Mouse (Mus musculus) hindbrain, postnatal 0 days (tissue): Measurements from ENCODE around the gene Desi1. TPM values are rescaled to one million over a fixed set of nuclear protein-coding genes. Genes with fewer than 3 reads are reported as not detected.

ENCODE experiments used
- ATAC-seq: fragments of 200-750 bp; cut with Nextera tagmentation; 2 replicates; pipeline ENCODE4 v1.8.0; 2017; ENCODE audit warnings: mild to moderate bottlenecking, moderate TSS enrichment, moderate library complexity
- DNase-seq: peaks from one replicate; pipeline ENCODE4 v3.0.0-alpha.2; 2015; ENCODE audit warnings: low spot score
- H3K27ac ChIP-seq: fragments of 300-500 bp; sonication (generic); 2 replicates; pipeline ENCODE4 v1.5.1; 2014; ENCODE audit warnings: mild to moderate bottlenecking
- H3K27me3 ChIP-seq: fragments of 300-500 bp; sonication (generic); 2 replicates; pipeline ENCODE4 v1.6.1; 2014; ENCODE audit warnings: low read length, mixed read lengths; ENCODE audit not compliant: insufficient read depth
- H3K36me3 ChIP-seq: fragments of 300-500 bp; sonication (generic); 2 replicates; pipeline ENCODE4 v1.6.1; 2014; ENCODE audit warnings: low read length, mixed read lengths; ENCODE audit not compliant: insufficient read depth
- H3K4me1 ChIP-seq: fragments of 300-500 bp; sonication (generic); 2 replicates; pipeline ENCODE4 v1.6.1; 2014; ENCODE audit warnings: antibody characterized with exemption, low read length, mixed read lengths; ENCODE audit not compliant: insufficient read depth
- H3K4me2 ChIP-seq: fragments of 300-500 bp; sonication (generic); 2 replicates; pipeline ENCODE4 v1.6.1; 2014; ENCODE audit warnings: low read depth, mild to moderate bottlenecking, low read length, moderate library complexity, mixed read lengths
- H3K4me3 ChIP-seq: fragments of 300-500 bp; sonication (generic); 2 replicates; pipeline ENCODE4 v1.5.1; 2014; ENCODE audit warnings: low read length
- H3K9ac ChIP-seq: fragments of 300-500 bp; sonication (generic); replicated peaks from 2 replicates; pipeline ENCODE4 v1.6.1; 2014; ENCODE audit warnings: mild to moderate bottlenecking, low read length, moderate library complexity, mixed read lengths
- H3K9me3 ChIP-seq: fragments of 300-500 bp; sonication (generic); 2 replicates; pipeline ENCODE4 v1.6.1; 2016; ENCODE audit warnings: low read length, mixed read lengths
- CTCF ChIP-seq: IDR thresholded peaks from 2 replicates; pipeline ENCODE4 v1.5.1; 2016; ENCODE audit warnings: antibody characterized with exemption, control low read depth, low read depth
- WGBS: fragments of 180-500 bp; shearing (Covaris S2); extraction: QIAGEN DNeasy Blood & Tissue Kit; methylation state at CpG from one replicate; pipeline ENCODE4 v1.1.7; 2014; 5-methylcytosine and 5-hydroxymethylcytosine counted together
- polyA plus RNA-seq: library from polyadenylated mRNA; unstranded; fragments of >200 nt; fragmentation: Nextera tagmentation; extraction: Ambion mirVana; gene quantifications from 2 replicates; pipeline ENCODE4 v1.2.1, GENCODE M21; 2015
- total RNA-seq: library from RNA; depleted of rRNA; stranded (reverse); fragments of >200 nt; gene quantifications from 2 replicates; pipeline ENCODE4 v1.2.3, GENCODE M21; 2014

The Desi1 gene
- total and polyA plus RNA-seq, 2 experiments from 2014 or later = 29.9 to 45.3 TPM

DNA sequence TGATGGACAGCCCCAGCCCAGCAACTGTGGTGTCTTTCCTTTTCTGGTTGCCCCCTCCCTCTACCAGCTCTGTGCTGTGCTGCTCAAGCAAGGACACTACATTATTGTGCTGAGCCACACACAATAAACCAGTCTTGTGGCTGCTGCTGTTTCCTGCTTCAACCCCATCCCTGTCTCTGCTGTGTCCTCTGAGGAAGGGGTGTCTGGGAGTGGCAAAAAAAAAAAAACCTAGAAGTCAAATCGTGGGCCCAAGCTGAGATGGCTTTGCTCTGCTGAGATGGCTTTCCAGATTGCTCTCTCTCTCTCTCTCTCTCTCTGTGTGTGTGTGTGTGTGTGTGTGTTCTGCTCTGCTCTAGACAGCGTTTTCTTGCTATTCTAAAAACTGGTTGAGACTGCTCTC, 65.2 kb downstream of the Desi1 start:
- no peak for ATAC-seq
- Histone ChIP-seq H3K27me3 (no peaks in the 10 kb centered on the region), H3K4me1 (no peaks in the 10 kb centered on the region), H3K4me3 (no peak overlapping the region), H3K4me2 (no peak overlapping the region), H3K27ac (no peak overlapping the region), H3K36me3 (no peaks in the 10 kb centered on the region), H3K9me3 (no peaks in the 10 kb centered on the region), H3K9ac (no peak overlapping the region)
- DNase-seq = no peak
- TF ChIP-seq CTCF = no peak
- WGBS = 63% methylated on average over 2 of the region's 2 CpGs

- Histone ChIP-seq H3K4me3 (no peak overlapping the region), H3K9ac (no peak overlapping the region), H3K4me1 (no peaks in the 10 kb centered on the region), H3K27ac (no peak overlapping the region), H3K4me2 (no peak overlapping the region), H3K9me3 (no peaks in the 10 kb centered on the region), H3K36me3 (no peaks in the 10 kb centered on the region), H3K27me3 (no peaks in the 10 kb centered on the region)
- TF ChIP-seq CTCF = no peak
- 94% methylated on average over 5 of the region's 5 CpGs for WGBS
- no peak for DNase-seq
- no peak for ATAC-seq
Measured at GRCm38 (mm10) chr15:81967821-81968220, 65.8 kb downstream of the Desi1 start.

DNA sequence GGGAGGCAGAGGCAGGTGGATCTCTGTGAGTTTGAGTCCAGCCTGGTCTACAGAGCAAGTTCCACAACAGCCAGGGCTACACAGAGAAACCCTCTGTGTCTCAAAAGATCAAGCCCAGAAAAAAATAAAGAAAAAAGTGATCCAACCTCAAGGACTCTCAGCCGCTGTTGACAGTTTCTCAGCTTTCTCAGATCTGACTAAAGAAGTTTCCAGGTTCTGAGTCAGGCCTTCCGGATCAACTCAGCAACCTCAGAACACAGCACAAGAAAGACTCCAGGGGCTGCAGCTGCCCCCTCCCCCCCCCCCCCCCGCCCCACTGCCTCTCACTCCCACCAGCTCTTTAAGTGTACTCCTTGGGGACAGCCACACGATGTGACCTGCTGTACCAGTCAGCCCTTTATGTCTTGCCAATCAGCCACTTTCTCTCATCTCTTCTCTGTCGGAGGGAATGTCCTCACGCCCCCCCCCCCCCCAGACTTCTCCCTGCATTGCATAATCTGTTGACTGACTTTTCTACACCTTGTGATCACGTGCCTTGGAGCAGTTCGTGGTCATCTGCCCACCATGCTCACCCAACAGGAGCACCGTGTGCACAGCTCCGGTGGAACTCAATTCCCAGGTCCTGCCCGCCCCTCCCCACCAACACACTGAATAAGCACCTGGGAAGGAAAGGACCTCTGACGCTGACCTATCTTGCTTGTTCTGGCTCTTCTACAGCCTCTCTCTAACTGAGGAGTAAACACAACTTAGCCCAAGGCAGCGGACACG, 67.4 kb downstream of the Desi1 start:
- ATAC-seq = no peak

GRCm38 (mm10) chr15:81964980-81965545, 68.6 kb downstream of the Desi1 start:
- H3K9me3 ChIP-seq = no peaks in the 10 kb centered on the region
- TF ChIP-seq CTCF = no peak
- no peak overlapping the region for H3K4me3 ChIP-seq
- H3K36me3 ChIP-seq = no peaks in the 10 kb centered on the region
- no peak overlapping the region for H3K9ac ChIP-seq
- no peaks in the 10 kb centered on the region for H3K27me3 ChIP-seq
- no peak overlapping the region for H3K27ac ChIP-seq
- ATAC-seq (no peak), DNase-seq (no peak)
- WGBS = 52% methylated on average over 4 of the region's 4 CpGs
- no peak overlapping the region for H3K4me2 ChIP-seq
- no peaks in the 10 kb centered on the region for H3K4me1 ChIP-seq

More for the DNA sequence above, 67.4 kb downstream of the Desi1 start:
- Histone ChIP-seq H3K4me1 (no peaks in the 10 kb centered on the region), H3K4me3 (no peak overlapping the region), H3K9ac (no peak overlapping the region), H3K9me3 (no peaks in the 10 kb centered on the region), H3K27me3 (no peaks in the 10 kb centered on the region), H3K4me2 (no peak overlapping the region), H3K27ac (no peak overlapping the region), H3K36me3 (no peaks in the 10 kb centered on the region)
- WGBS = 83% methylated on average over 13 of the region's 14 CpGs
- TF ChIP-seq CTCF = no peak
- no peak for DNase-seq

GRCm38 (mm10) chr15:81964262-81964661, 69.4 kb downstream of the Desi1 start:
- 79% methylated on average over 1 of the region's 1 CpGs for WGBS
- DNase-seq = no peak
- no peak for ATAC-seq
- no peak for TF ChIP-seq CTCF
- no peak overlapping the region for H3K27ac ChIP-seq
- no peak overlapping the region for H3K4me3 ChIP-seq
- no peaks in the 10 kb centered on the region for H3K9me3 ChIP-seq
- no peaks in the 10 kb centered on the region for H3K36me3 ChIP-seq
- no peak overlapping the region for H3K9ac ChIP-seq
- no peak overlapping the region for H3K4me2 ChIP-seq
- H3K4me1 ChIP-seq = no peaks in the 10 kb centered on the region
- no peaks in the 10 kb centered on the region for H3K27me3 ChIP-seq

DNA sequence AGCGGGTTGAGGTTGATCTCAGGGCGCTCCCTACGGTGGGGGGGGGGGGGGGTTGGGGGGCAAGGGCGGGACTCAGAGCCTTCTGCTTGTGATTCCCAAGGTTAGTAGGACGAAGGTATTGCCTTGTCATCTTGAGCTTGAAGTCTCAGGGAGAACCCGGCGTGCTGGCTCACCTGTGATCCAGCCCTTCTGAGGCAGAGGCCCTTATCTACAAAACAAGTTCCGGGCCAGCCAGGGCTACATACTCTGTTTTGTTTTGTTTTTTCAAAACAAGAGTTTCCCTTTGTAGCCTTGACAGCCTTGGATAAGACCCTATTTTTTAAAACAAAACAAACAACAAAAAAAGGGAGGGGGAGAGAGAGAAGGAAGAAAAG, 72.6 kb downstream of the Desi1 start:
- no peaks in the 10 kb centered on the region for H3K9me3 ChIP-seq
- H3K4me1 ChIP-seq = no peaks in the 10 kb centered on the region
- H3K27me3 ChIP-seq = no peaks in the 10 kb centered on the region
- peak overlapping the region; percentile 92 for H3K27ac ChIP-seq
- TF ChIP-seq CTCF = no peak
- H3K4me2 ChIP-seq = peak overlapping the region; percentile 80
- peak overlapping the region; percentile 57; the same call in 1 of the 2 replicates for H3K9ac ChIP-seq
- H3K36me3 ChIP-seq = no peaks in the 10 kb centered on the region
- under 1% methylated on average over 7 of the region's 8 CpGs for WGBS
- DNase-seq (no peak), ATAC-seq (no peak)
- peak overlapping the region; percentile 61 for H3K4me3 ChIP-seq
